Mouse (Mus musculus) neural tube, embryonic 14.5 days (tissue): ENCODE measurements around the gene Xxylt1. TPM values are rescaled to one million over a fixed set of nuclear protein-coding genes. Genes with fewer than 3 reads are reported as not detected.

Experiments
- ATAC-seq: fragments of 200-750 bp; cut with Nextera tagmentation; 2 replicates; pipeline ENCODE4 v1.8.0; 2017; ENCODE audit warnings: low read depth, mild to moderate bottlenecking, moderate TSS enrichment, moderate library complexity
- H3K27ac ChIP-seq: fragments of 300-500 bp; sonication (generic); 2 replicates; pipeline ENCODE4 v1.5.1; 2014; ENCODE audit warnings: low read depth, mild to moderate bottlenecking, control low read depth, low read length, moderate library complexity, mixed read lengths
- H3K27me3 ChIP-seq: fragments of 300-500 bp; sonication (generic); 2 replicates; pipeline ENCODE4 v1.6.1; 2014; ENCODE audit warnings: low read length; ENCODE audit not compliant: control insufficient read depth, insufficient read depth
- H3K36me3 ChIP-seq: fragments of 300-500 bp; sonication (generic); 2 replicates; pipeline ENCODE4 v1.6.1; 2014; ENCODE audit warnings: low read length, mixed read lengths; ENCODE audit not compliant: control insufficient read depth, insufficient read depth
- H3K4me1 ChIP-seq: fragments of 300-500 bp; sonication (generic); 2 replicates; pipeline ENCODE4 v1.6.1; 2014; ENCODE audit warnings: low read length; ENCODE audit not compliant: control insufficient read depth, insufficient read depth
- H3K4me2 ChIP-seq: fragments of 300-500 bp; sonication (generic); 2 replicates; pipeline ENCODE4 v1.6.1; 2014; ENCODE audit warnings: mild to moderate bottlenecking, low read depth, low read length, control low read depth
- H3K4me3 ChIP-seq: fragments of 300-500 bp; sonication (generic); 2 replicates; pipeline ENCODE4 v1.5.1; 2014; ENCODE audit warnings: low read depth, low read length, control low read depth, mixed read lengths
- H3K9ac ChIP-seq: fragments of 300-500 bp; sonication (generic); replicated peaks from 2 replicates; pipeline ENCODE4 v1.6.1; 2014; ENCODE audit warnings: low read depth, mild to moderate bottlenecking, control low read depth, low read length, mixed read lengths
- H3K9me3 ChIP-seq: fragments of 300-500 bp; sonication (generic); 2 replicates; pipeline ENCODE4 v1.6.1; 2016; ENCODE audit warnings: low read length; ENCODE audit not compliant: control insufficient read depth
- WGBS: fragments of 180-500 bp; shearing (Covaris S2); extraction: QIAGEN DNeasy Blood & Tissue Kit; methylation state at CpG from one replicate; pipeline ENCODE4 v1.1.7; 2014; 5-methylcytosine and 5-hydroxymethylcytosine counted together
- polyA plus RNA-seq: library from polyadenylated mRNA; unstranded; fragments of >200 nt; fragmentation: Nextera tagmentation; extraction: Ambion mirVana; gene quantifications from 2 replicates; pipeline ENCODE4 v1.2.1, GENCODE M21; 2014

Gene Xxylt1
- polyA plus RNA-seq, 1 experiment from 2014 or later = 17.3 TPM

DNA sequence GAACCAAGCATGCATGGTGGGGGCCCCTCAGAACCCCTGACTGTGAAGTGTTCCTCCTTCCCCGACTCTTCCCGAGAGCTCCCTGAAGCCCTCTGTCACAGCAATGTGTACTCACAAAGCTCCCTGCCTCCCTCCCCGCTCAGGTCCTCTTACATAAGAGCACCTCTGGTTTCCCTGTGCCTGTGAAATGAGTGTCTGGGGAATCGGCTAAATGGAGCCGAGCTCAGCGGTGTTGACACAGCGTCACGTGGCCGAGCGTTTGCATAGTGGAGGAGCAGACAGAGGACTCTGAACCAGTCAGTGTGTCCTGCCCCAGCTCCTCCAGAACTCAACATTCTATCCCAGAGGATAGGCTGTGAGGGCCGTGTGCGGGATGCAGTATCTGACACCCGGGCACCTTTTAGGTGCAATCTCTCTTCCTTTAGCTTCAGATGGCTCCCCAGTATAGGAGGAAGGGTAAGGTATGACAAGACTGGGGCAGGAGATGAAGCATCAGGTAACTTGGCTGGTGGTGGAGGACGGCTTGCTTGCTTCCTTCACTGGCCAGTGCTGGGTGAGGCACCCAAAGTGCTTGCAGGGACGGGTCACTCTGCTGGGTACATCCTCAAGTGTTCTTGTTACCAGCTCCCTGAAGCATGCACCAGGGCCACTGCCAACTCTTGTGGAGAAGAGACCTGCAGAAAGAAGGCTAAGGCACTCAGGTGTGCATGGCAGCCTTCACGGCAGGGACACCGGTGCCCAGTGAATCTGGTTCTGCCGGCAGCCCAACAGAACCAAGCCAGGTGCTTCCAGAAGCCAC lies 111.8 kb downstream of the Xxylt1 start:
- H3K4me2 ChIP-seq = no peak overlapping the region
- no peak overlapping the region for H3K9ac ChIP-seq
- peak; percentile 76; the same call in 1 of the 2 replicates for ATAC-seq
- H3K27me3 ChIP-seq = no peaks in the 10 kb centered on the region
- no peak overlapping the region for H3K27ac ChIP-seq
- peaks cover 6% of the 10 kb centered on the region for H3K4me1 ChIP-seq
- H3K9me3 ChIP-seq = no peaks in the 10 kb centered on the region
- no peak overlapping the region for H3K4me3 ChIP-seq
- no peaks in the 10 kb centered on the region for H3K36me3 ChIP-seq
- WGBS = 57% methylated on average over 18 of the region's 18 CpGs

DNA sequence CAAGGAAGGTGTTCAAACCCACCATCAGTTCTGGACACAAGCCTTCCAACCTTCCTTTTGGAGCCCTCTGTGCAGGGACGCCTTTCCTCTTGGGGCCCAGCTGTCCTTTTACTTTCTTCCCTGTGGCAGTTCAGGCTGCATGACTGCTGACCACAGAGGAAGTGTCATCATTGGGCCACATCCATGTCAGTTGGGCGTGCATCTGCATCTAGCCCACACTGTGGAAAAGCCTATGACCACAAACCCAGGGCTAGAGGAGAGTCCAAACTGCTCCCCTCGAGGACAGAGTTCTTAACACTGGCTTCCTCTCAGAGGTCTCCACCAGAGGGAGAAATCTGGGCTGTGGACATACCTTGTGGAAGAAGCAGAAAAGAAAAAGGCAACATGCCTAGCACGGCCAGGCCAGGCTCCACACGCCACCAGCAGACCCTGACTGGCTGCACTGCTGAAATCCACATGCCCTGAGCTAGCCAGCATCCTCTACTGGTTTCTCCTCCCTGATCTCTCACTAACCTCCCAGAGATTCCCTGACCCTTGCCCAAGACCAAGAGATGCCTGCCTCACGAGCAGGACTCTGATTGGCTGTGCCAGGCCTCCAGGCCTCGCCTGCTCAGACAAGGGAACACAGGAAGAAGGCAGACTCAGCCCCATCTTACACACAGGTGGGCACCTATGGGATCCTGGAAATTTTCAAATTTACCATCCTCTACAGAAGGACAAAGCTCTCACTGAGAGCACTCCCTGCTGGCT lies 112.7 kb downstream of the Xxylt1 start:
- H3K9ac ChIP-seq = no peak overlapping the region
- H3K36me3 ChIP-seq = no peaks in the 10 kb centered on the region
- no peak overlapping the region for H3K27ac ChIP-seq
- 78% methylated on average over 7 of the region's 7 CpGs for WGBS
- ATAC-seq = 0 out of 2 replicates have a peak, but pooled peaks have one; percentile 2
- H3K4me3 ChIP-seq = no peak overlapping the region
- no peak overlapping the region for H3K4me2 ChIP-seq
- no peaks in the 10 kb centered on the region for H3K27me3 ChIP-seq
- no peaks in the 10 kb centered on the region for H3K9me3 ChIP-seq
- peaks cover 5% of the 10 kb centered on the region for H3K4me1 ChIP-seq

DNA sequence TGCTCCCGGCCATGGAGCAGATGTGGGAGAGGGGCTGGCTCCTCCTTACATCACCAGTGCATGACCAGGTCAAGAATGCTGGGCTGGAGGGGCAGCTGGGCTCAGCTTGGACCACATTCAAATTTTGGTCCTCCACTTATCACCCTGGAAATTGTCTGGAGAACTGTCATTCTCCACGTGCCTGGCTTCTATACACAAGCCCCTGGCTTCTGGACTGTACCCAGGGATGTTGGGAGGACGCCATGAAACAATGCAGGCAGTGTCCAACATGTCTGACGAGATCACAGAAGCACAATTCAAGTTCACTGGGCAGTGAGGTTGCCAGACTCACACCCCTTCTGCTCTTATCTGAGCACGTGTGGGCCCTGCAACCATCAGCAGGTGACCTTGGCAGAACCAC lies 114.5 kb downstream of the Xxylt1 start:
- H3K27ac ChIP-seq = no peak overlapping the region
- no peaks in the 10 kb centered on the region for H3K27me3 ChIP-seq
- H3K4me3 ChIP-seq = no peak overlapping the region
- no peaks in the 10 kb centered on the region for H3K9me3 ChIP-seq
- H3K4me2 ChIP-seq = no peak overlapping the region
- WGBS = 73% methylated on average over 5 of the region's 5 CpGs
- ATAC-seq = no peak
- no peak overlapping the region for H3K9ac ChIP-seq
- H3K36me3 ChIP-seq = no peaks in the 10 kb centered on the region
- peaks cover 3% of the 10 kb centered on the region for H3K4me1 ChIP-seq

DNA sequence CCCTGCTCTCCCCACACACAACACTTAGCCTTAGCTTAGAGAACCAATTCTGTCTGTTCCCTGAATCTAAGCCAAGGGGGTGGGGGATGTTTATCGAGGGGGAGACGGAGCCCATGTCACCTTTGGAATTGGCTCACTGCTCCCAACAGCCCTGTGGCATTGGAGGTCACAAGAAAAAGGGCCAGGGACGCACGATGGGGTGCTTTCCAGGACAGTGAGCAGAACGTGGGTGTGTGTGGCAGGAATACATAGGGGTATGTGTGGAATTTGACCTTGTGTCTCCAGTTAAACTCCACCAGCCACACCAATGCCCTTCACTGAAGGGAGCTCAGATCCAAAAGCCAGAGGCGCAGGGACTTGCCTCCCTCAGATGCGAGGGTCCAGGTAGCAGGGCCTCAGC lies 116.3 kb downstream of the Xxylt1 start:
- Histone ChIP-seq H3K4me1 (peaks cover 3% of the 10 kb centered on the region), H3K4me2 (no peak overlapping the region), H3K27ac (no peak overlapping the region), H3K27me3 (no peaks in the 10 kb centered on the region), H3K9ac (no peak overlapping the region), H3K4me3 (no peak overlapping the region), H3K9me3 (no peaks in the 10 kb centered on the region), H3K36me3 (no peaks in the 10 kb centered on the region)
- WGBS = 90% methylated on average over 7 of the region's 7 CpGs
- no peak for ATAC-seq

DNA sequence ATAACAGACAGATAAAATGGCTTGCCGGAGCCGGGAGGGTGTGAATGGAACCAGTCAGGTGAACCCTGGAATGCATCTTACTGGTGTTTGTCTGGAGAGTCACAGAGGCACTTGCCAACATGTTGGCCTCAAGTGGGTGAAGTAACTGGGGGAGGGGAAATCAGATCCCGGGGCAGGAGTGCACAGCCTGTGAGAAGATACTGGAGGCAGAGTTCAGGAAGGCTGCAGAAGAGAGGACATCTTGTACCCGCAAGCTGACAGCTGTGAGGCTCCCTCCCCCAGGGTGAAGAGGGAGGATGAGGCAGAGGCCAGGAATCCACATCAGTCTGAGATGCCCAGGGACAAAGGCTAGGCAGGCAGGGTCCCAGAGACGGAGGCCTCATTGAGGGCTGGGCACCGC lies 116.8 kb downstream of the Xxylt1 start:
- no peaks in the 10 kb centered on the region for H3K36me3 ChIP-seq
- no peaks in the 10 kb centered on the region for H3K27me3 ChIP-seq
- H3K4me2 ChIP-seq = no peak overlapping the region
- no peak for ATAC-seq
- 87% methylated on average over 6 of the region's 6 CpGs for WGBS
- no peaks in the 10 kb centered on the region for H3K9me3 ChIP-seq
- H3K4me1 ChIP-seq = peaks cover 3% of the 10 kb centered on the region
- no peak overlapping the region for H3K9ac ChIP-seq
- no peak overlapping the region for H3K27ac ChIP-seq
- no peak overlapping the region for H3K4me3 ChIP-seq

DNA sequence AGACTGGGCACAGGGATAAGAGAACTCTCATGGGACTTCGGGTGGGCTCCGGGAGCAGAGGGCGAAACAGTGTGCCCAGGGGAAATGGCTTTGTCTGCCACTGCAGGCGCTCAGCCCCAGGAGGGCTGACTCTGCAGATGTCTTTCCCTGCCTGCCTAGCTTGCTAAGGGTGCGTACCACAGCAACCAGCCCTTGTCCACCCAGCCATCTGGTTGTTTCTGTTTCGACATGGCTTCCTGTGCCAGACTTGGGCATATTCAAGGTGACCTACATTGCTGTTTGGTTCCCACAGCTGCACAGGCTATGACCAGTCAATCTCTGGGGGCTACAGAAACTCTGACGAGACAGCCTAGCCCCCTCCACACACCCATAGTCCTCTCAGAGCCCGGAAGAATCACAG lies 118.7 kb downstream of the Xxylt1 start:
- ATAC-seq = no peak
- no peak overlapping the region for H3K4me2 ChIP-seq
- no peak overlapping the region for H3K27ac ChIP-seq
- H3K36me3 ChIP-seq = no peaks in the 10 kb centered on the region
- no peak overlapping the region for H3K4me3 ChIP-seq
- H3K4me1 ChIP-seq = no peaks in the 10 kb centered on the region
- no peaks in the 10 kb centered on the region for H3K27me3 ChIP-seq
- H3K9me3 ChIP-seq = no peaks in the 10 kb centered on the region
- WGBS = 87% methylated on average over 8 of the region's 8 CpGs
- H3K9ac ChIP-seq = no peak overlapping the region

DNA sequence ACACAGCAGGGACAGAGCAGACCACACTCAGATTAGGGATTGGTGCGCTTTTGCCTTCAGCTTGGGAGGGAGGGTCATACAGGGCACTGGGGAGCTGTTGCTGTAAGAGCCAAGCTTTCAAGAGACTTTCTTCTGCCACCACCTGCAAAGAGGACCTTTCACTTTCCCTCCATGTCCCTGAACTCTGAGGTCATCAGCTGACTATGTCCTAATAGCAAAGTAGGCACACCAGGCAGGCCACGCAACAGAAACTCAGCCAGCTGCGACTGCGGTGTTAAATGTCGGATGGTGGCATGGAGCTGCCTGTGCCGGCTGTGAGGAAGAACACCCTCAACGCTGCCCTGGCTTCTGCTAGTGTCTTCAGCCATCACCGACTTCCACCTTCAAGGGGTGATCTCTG lies 120.1 kb downstream of the Xxylt1 start:
- Histone ChIP-seq H3K27ac (no peak overlapping the region), H3K9ac (no peak overlapping the region), H3K36me3 (no peaks in the 10 kb centered on the region), H3K4me1 (no peaks in the 10 kb centered on the region), H3K4me2 (no peak overlapping the region), H3K9me3 (no peaks in the 10 kb centered on the region), H3K27me3 (no peaks in the 10 kb centered on the region), H3K4me3 (no peak overlapping the region)
- 90% methylated on average over 8 of the region's 8 CpGs for WGBS
- no peak for ATAC-seq

DNA sequence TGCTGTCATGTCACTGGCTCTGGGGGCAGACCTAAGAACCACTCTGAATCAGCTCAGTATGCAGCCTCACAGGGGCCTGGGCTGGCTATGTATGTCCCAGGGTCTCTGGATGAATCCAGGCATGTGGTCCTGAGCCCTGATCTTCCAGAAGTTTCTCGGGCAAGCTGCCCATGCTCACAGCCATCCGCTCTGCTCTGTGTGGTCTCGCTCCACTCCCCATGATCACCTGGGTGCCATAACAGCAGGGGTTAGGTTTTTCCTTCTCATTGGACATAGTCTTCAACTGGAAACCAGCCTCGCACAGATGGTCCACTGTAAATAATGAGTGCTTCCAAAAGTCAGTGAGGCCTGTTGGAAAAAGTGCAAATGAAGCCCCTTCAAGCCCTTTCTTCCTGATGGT lies 121.0 kb downstream of the Xxylt1 start:
- WGBS = 77% methylated on average over 4 of the region's 4 CpGs
- Histone ChIP-seq H3K4me2 (no peak overlapping the region), H3K27me3 (no peaks in the 10 kb centered on the region), H3K9ac (no peak overlapping the region), H3K9me3 (no peaks in the 10 kb centered on the region), H3K27ac (no peak overlapping the region), H3K36me3 (no peaks in the 10 kb centered on the region), H3K4me3 (no peak overlapping the region), H3K4me1 (no peaks in the 10 kb centered on the region)
- ATAC-seq = no peak

DNA sequence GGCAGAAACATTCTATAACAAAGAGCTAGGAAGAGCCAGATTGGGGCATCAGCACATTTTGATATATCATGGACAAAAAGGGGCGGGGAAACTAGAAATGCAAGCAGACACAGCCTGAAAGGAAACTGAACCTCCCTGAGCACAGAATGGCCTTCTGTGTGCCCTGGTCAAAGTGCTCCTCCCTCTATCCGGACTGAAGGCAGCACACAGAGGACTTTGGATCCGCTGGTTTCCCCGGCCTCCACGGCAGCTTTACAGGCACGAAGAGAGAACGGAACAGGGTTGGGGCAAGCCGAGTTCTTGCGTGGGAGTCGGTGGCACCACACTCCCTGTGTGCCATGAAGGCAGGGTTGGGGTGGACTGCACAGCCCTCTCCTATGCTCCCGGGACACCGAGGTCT lies 121.5 kb downstream of the Xxylt1 start:
- no peaks in the 10 kb centered on the region for H3K36me3 ChIP-seq
- no peaks in the 10 kb centered on the region for H3K4me1 ChIP-seq
- no peak overlapping the region for H3K27ac ChIP-seq
- 93% methylated on average over 12 of the region's 12 CpGs for WGBS
- H3K9me3 ChIP-seq = no peaks in the 10 kb centered on the region
- no peak overlapping the region for H3K4me3 ChIP-seq
- no peak for ATAC-seq
- no peaks in the 10 kb centered on the region for H3K27me3 ChIP-seq
- H3K4me2 ChIP-seq = no peak overlapping the region
- H3K9ac ChIP-seq = no peak overlapping the region
